In genomic region chr14:60451684-60452083, GRCm38 (mm10) we compare ENCODE assay signal across 13 mouse cellular contexts.
DNase-seq lines count a peak whose midpoint lies in the region; ATAC-seq and TF ChIP-seq lines count a peak whose summit lies in the region.
"Had no signal": no experiment of that assay in that cellular context is flagged by ENCODE, and none has a peak within 500 bp of the region (broad histone marks: within the 10 kb centered on the region; RNA-seq: fewer than 3 reads in every experiment).

No protein-coding gene starts in this region.

- no peak for TF ChIP-seq EP300 in stomach, postnatal 0 days (optimal IDR thresholded peaks at IDR 0.05)

- H3K36me3 ChIP-seq in stomach, postnatal 0 days (ENCODE audit: control insufficient read depth, insufficient read depth, low read length) = no peaks in the 10 kb centered on the region
- no peaks in the 10 kb centered on the region for H3K36me3 ChIP-seq in heart, embryonic 12.5 days
- H3K36me3 ChIP-seq: embryonic facial prominence, embryonic 12.5 days; hindbrain, embryonic 10.5 days had no signal

- H3K9ac ChIP-seq in stomach, postnatal 0 days (ENCODE audit: low read length) = no peak overlapping the region
- H3K9ac ChIP-seq in heart, embryonic 12.5 days = no peak overlapping the region
- H3K9ac ChIP-seq: embryonic facial prominence, embryonic 12.5 days had no signal

- DNase-seq in left cerebral cortex, postnatal 4 days = peak; percentile 27
- DNase-seq in left cerebral cortex, postnatal 36 days (ENCODE audit: low spot score in 2 of 2) = no peak
- peak; percentile 19 to 65 for DNase-seq in spleen, postnatal 4 days (ENCODE audit: low spot score in 2 of 2)
- no peak for DNase-seq in spleen, adult 12 weeks (ENCODE audit: low spot score)
- DNase-seq in R1 (ENCODE audit: low read depth, low spot score) = peak; percentile 71
- no peak for DNase-seq in stomach, postnatal 0 days (ENCODE audit: low spot score)
- DNase-seq: heart, adult 2 months; kidney, adult 9 months had no signal

- no peaks in the 10 kb centered on the region for H3K27me3 ChIP-seq in stomach, postnatal 0 days (ENCODE audit: control insufficient read depth, insufficient read depth, low read length)
- H3K27me3 ChIP-seq in heart, embryonic 12.5 days (replicated peaks) = no peaks in the 10 kb centered on the region
- H3K27me3 ChIP-seq: embryonic facial prominence, embryonic 12.5 days had no signal

- H3K4me3 ChIP-seq in stomach, postnatal 0 days (ENCODE audit: low read depth, low read length) = no peak overlapping the region
- H3K4me3 ChIP-seq in heart, embryonic 12.5 days = no peak overlapping the region
- H3K4me3 ChIP-seq: embryonic facial prominence, embryonic 12.5 days; heart, adult 2 months; hindbrain, embryonic 10.5 days had no signal

- ATAC-seq in stomach, postnatal 0 days (ENCODE audit: low FRiP score, low TSS enrichment) = no peak
- no peak for ATAC-seq in heart, embryonic 12.5 days (ENCODE audit: insufficient number of reproducible peaks, low FRiP score)
- no peak for ATAC-seq in frontal cortex, adult (ENCODE audit: low TSS enrichment)
- ATAC-seq: midbrain, embryonic 16.5 days had no signal

- intact Hi-C loops in left cerebral cortex, postnatal 4 days (cut with DNase I) = no loop called here
- intact Hi-C loops in left cerebral cortex, postnatal 36 days (cut with DNase I) = no loop called here

- no peak overlapping the region for H3K27ac ChIP-seq in stomach, postnatal 0 days (replicated peaks)
- no peak overlapping the region for H3K27ac ChIP-seq in heart, embryonic 12.5 days (ENCODE audit: poor library complexity, severe bottlenecking)
- H3K27ac ChIP-seq: embryonic facial prominence, embryonic 12.5 days; heart, adult 2 months; hindbrain, embryonic 10.5 days had no signal

- 81% methylated on average over 7 of the region's 7 CpGs for WGBS in stomach, postnatal 0 days
- WGBS in heart, embryonic 12.5 days = 68% methylated on average over 7 of the region's 7 CpGs

- no peak overlapping the region for H3K4me2 ChIP-seq in stomach, postnatal 0 days (replicated peaks; ENCODE audit: low read depth)
- H3K4me2 ChIP-seq in heart, embryonic 12.5 days = no peak overlapping the region
- H3K4me2 ChIP-seq: embryonic facial prominence, embryonic 12.5 days had no signal

- TF ChIP-seq CTCF in stomach, postnatal 0 days (IDR thresholded peaks at IDR 0.05; ENCODE audit: low read depth) = peak; percentile 37

- no peaks in the 10 kb centered on the region for H3K4me1 ChIP-seq in stomach, postnatal 0 days (replicated peaks; ENCODE audit: control insufficient read depth, insufficient read depth)
- H3K4me1 ChIP-seq in heart, embryonic 12.5 days (replicated peaks) = no peaks in the 10 kb centered on the region
- H3K4me1 ChIP-seq: embryonic facial prominence, embryonic 12.5 days had no signal

- no peaks in the 10 kb centered on the region for H3K9me3 ChIP-seq in stomach, postnatal 0 days (ENCODE audit: control insufficient read depth, low read length)
- no peaks in the 10 kb centered on the region for H3K9me3 ChIP-seq in heart, embryonic 12.5 days (replicated peaks)
- H3K9me3 ChIP-seq: embryonic facial prominence, embryonic 12.5 days; hindbrain, embryonic 10.5 days had no signal

Comparison
In these comparisons a context has a peak if more than half of its experiments do, and no peak if none do; other contexts are left out.
1. DNase-seq: peak in left cerebral cortex, postnatal 4 days (single experiment), spleen, postnatal 4 days (2 of 2) and R1 (single experiment); none in left cerebral cortex, postnatal 36 days (0 of 2), spleen, adult 12 weeks (single experiment) and stomach, postnatal 0 days (single experiment).